In genomic region chrX:7422166-7422565, GRCm38 (mm10) we compare ENCODE assay signal across 8 mouse cellular contexts. TPM values are rescaled to one million over a fixed set of nuclear protein-coding genes. Genes with fewer than 3 reads are reported as not detected.
DNase-seq lines count a peak whose midpoint lies in the region; ATAC-seq and TF ChIP-seq lines count a peak whose summit lies in the region.

No protein-coding gene starts in this region.

- H3K9me3 ChIP-seq in lung, postnatal 0 days (ENCODE audit: low read length): no peaks in the 10 kb centered on the region
- H3K9me3 ChIP-seq in limb, embryonic 11.5 days (ENCODE audit: control insufficient read depth, low read length): no peaks in the 10 kb centered on the region
- H3K9me3 ChIP-seq in stomach, embryonic 14.5 days (ENCODE audit: control insufficient read depth, low read depth, low read length): no peaks in the 10 kb centered on the region

- no peaks in the 10 kb centered on the region for H3K36me3 ChIP-seq in lung, postnatal 0 days (ENCODE audit: insufficient read depth, low read length)
- H3K36me3 ChIP-seq in limb, embryonic 11.5 days (ENCODE audit: control insufficient read depth, insufficient read depth, low read length): no peaks in the 10 kb centered on the region
- H3K36me3 ChIP-seq in stomach, embryonic 14.5 days (ENCODE audit: control insufficient read depth, insufficient read depth, low read length): no peaks in the 10 kb centered on the region

- no peak overlapping the region for H3K9ac ChIP-seq in lung, postnatal 0 days (replicated peaks; ENCODE audit: low read depth)
- no peak overlapping the region; the same call in 1 of the 2 replicates for H3K9ac ChIP-seq in limb, embryonic 11.5 days (ENCODE audit: low read length)
- peak overlapping the region; percentile 36; the same call in 1 of the 2 replicates for H3K9ac ChIP-seq in stomach, embryonic 14.5 days (replicated peaks; ENCODE audit: low read depth, low read length)

- 47% methylated on average over 6 of the region's 6 CpGs for WGBS in lung, postnatal 0 days
- WGBS in limb, embryonic 11.5 days: 70% methylated on average over 6 of the region's 6 CpGs
- 71% methylated on average over 6 of the region's 6 CpGs for WGBS in stomach, embryonic 14.5 days

- no peak overlapping the region for H3K27ac ChIP-seq in lung, postnatal 0 days (ENCODE audit: low read length)
- no peak overlapping the region for H3K27ac ChIP-seq in limb, embryonic 11.5 days (replicated peaks; ENCODE audit: low read depth, low read length)
- H3K27ac ChIP-seq in stomach, embryonic 14.5 days (ENCODE audit: low read length): no peak overlapping the region

- no peaks in the 10 kb centered on the region for H3K27me3 ChIP-seq in lung, postnatal 0 days (replicated peaks; ENCODE audit: insufficient read depth, low read length)
- no peaks in the 10 kb centered on the region for H3K27me3 ChIP-seq in limb, embryonic 11.5 days (ENCODE audit: control insufficient read depth, insufficient read depth, low read length)
- no peaks in the 10 kb centered on the region for H3K27me3 ChIP-seq in stomach, embryonic 14.5 days (ENCODE audit: control insufficient read depth, insufficient read depth, low read length)

- DNase-seq in CD4-positive, CD25-positive, alpha-beta regulatory T cell, adult 2 months (ENCODE audit: low read depth, low spot score): peak; percentile 19
- DNase-seq in lung, postnatal 0 days (ENCODE audit: low spot score): no peak
- no peak for DNase-seq in lung, postnatal 14 days
- no peak for DNase-seq in limb, embryonic 11.5 days (ENCODE audit: low spot score)
- no peak for DNase-seq in frontal cortex, postnatal 10 days (ENCODE audit: low spot score in 2 of 2)
- no peak for DNase-seq in right cerebral cortex, postnatal 4 days

- ATAC-seq in CD4-positive, CD25-positive, alpha-beta regulatory T cell, adult 4 months: no peak
- ATAC-seq in lung, postnatal 0 days: no peak
- ATAC-seq in limb, embryonic 11.5 days (ENCODE audit: insufficient number of reproducible peaks, low FRiP score, low TSS enrichment, low read depth): no peak
- ATAC-seq in stomach, embryonic 14.5 days (ENCODE audit: insufficient number of reproducible peaks, insufficient read depth, low FRiP score, low read depth): no peak

- peak overlapping the region; percentile 42 for H3K4me3 ChIP-seq in lung, postnatal 0 days (ENCODE audit: low read depth, low read length)
- H3K4me3 ChIP-seq in limb, embryonic 11.5 days (ENCODE audit: low read depth, low read length): peak overlapping the region; percentile 39
- peak overlapping the region; percentile 40 for H3K4me3 ChIP-seq in stomach, embryonic 14.5 days (ENCODE audit: low read depth, low read length)

- H3K4me1 ChIP-seq in lung, postnatal 0 days (ENCODE audit: insufficient read depth, low read depth, low read length): no peaks in the 10 kb centered on the region
- H3K4me1 ChIP-seq in limb, embryonic 11.5 days (ENCODE audit: control insufficient read depth, insufficient read depth, low read length): no peaks in the 10 kb centered on the region
- H3K4me1 ChIP-seq in stomach, embryonic 14.5 days (ENCODE audit: control insufficient read depth, insufficient read depth, low read length): no peaks in the 10 kb centered on the region

- TF ChIP-seq CTCF in lung, postnatal 0 days (IDR thresholded peaks at IDR 0.05): no peak

- no peak for TF ChIP-seq EP300 in lung, postnatal 0 days (IDR thresholded peaks at IDR 0.05)

- peak overlapping the region; percentile 61 for H3K4me2 ChIP-seq in lung, postnatal 0 days (replicated peaks; ENCODE audit: low read depth, low read length)
- peak overlapping the region; percentile 44; the same call in 1 of the 2 replicates for H3K4me2 ChIP-seq in limb, embryonic 11.5 days (ENCODE audit: low read depth, severe bottlenecking)
- peak overlapping the region; percentile 42 for H3K4me2 ChIP-seq in stomach, embryonic 14.5 days (replicated peaks; ENCODE audit: low read depth, low read length)

RNA-seq across cellular contexts. Expression of gene Usp27x, which starts 46.5 kb away (rescaled TPM):
- polyA plus RNA-seq in CD4-positive, CD25-positive, alpha-beta regulatory T cell, adult 4 months (2017; shearing (Covaris generic)): under 1 TPM; 0.27 to 0.48 TPM
- 0.62 and 0.68 TPM in 2 replicates for polyA plus RNA-seq in lung, postnatal 0 days (2015; fragmentation: Nextera tagmentation; extraction: Ambion mirVana)
- 0.48 and 0.54 TPM in 2 replicates for polyA plus RNA-seq in limb, embryonic 11.5 days (2014; fragmentation: Nextera tagmentation; extraction: Ambion mirVana)
- polyA plus RNA-seq in stomach, embryonic 14.5 days (2014; fragmentation: Nextera tagmentation; extraction: Ambion mirVana): 0.45 and 0.65 TPM in 2 replicates
